In genomic region chr7:130225227-130225626, GRCm38 (mm10) we compare ENCODE assay signal across 21 mouse cellular contexts.
DNase-seq lines count a peak whose midpoint lies in the region; ATAC-seq and TF ChIP-seq lines count a peak whose summit lies in the region.
"Had no signal": no experiment of that assay in that cellular context is flagged by ENCODE, and none has a peak within 500 bp of the region (broad histone marks: within the 10 kb centered on the region; RNA-seq: fewer than 3 reads in every experiment).

No protein-coding gene starts in this region.

- no peak overlapping the region for H3K4me3 ChIP-seq in intestine, embryonic 15.5 days (replicated peaks)
- no peak overlapping the region for H3K4me3 ChIP-seq in intestine, postnatal 0 days (ENCODE audit: low read depth, low read length)
- H3K4me3 ChIP-seq in liver, embryonic 11.5 days (ENCODE audit: low read depth, low read length) = no peak overlapping the region
- H3K4me3 ChIP-seq in liver, embryonic 14.5 days (ENCODE audit: insufficient read depth in 1 of 2, low read depth in 2 of 2, low read length in 2 of 2) = no peak overlapping the region
- H3K4me3 ChIP-seq in liver, postnatal 0 days (ENCODE audit: low read depth, low read length) = no peak overlapping the region
- no peak overlapping the region for H3K4me3 ChIP-seq in midbrain, embryonic 10.5 days
- H3K4me3 ChIP-seq in midbrain, embryonic 14.5 days (replicated peaks; ENCODE audit: low read depth, low read length) = no peak overlapping the region
- H3K4me3 ChIP-seq: embryonic facial prominence, embryonic 12.5 days; embryonic facial prominence, embryonic 15.5 days; forebrain, embryonic 15.5 days had no signal

- H3K4me2 ChIP-seq in intestine, embryonic 15.5 days (replicated peaks) = no peak overlapping the region
- no peak overlapping the region for H3K4me2 ChIP-seq in intestine, postnatal 0 days (replicated peaks; ENCODE audit: low read depth)
- H3K4me2 ChIP-seq in liver, embryonic 11.5 days = no peak overlapping the region
- H3K4me2 ChIP-seq in liver, embryonic 14.5 days (ENCODE audit: low read depth) = no peak overlapping the region
- H3K4me2 ChIP-seq in liver, postnatal 0 days (ENCODE audit: low read depth, low read length) = no peak overlapping the region
- H3K4me2 ChIP-seq in midbrain, embryonic 14.5 days (ENCODE audit: low read length) = no peak overlapping the region
- H3K4me2 ChIP-seq: embryonic facial prominence, embryonic 12.5 days; embryonic facial prominence, embryonic 15.5 days; forebrain, embryonic 15.5 days; hindbrain, embryonic 14.5 days had no signal

- H3K4me1 ChIP-seq in intestine, embryonic 15.5 days (replicated peaks) = peaks cover 29% of the 10 kb centered on the region
- H3K4me1 ChIP-seq in intestine, postnatal 0 days (replicated peaks; ENCODE audit: control insufficient read depth, insufficient read depth, low read length) = peaks cover 5% of the 10 kb centered on the region; the same call in 1 of the 2 replicates
- peaks cover 3% of the 10 kb centered on the region; the same call in 1 of the 2 replicates for H3K4me1 ChIP-seq in liver, embryonic 11.5 days (replicated peaks; ENCODE audit: control insufficient read depth, insufficient read depth, low read length)
- peaks cover 0 to 17% of the 10 kb centered on the region in 2 experiments; a peak in 3 of 4 replicates for H3K4me1 ChIP-seq in liver, embryonic 14.5 days (replicated peaks; ENCODE audit: control insufficient read depth in 2 of 2, insufficient read depth in 2 of 2, low read length in 1 of 2)
- H3K4me1 ChIP-seq in liver, postnatal 0 days (ENCODE audit: insufficient read depth) = peaks cover 18% of the 10 kb centered on the region
- H3K4me1 ChIP-seq in midbrain, embryonic 10.5 days = peaks cover 53% of the 10 kb centered on the region
- 0 out of 2 replicates have a peak, but pooled peaks cover 10% of the 10 kb centered on the region for H3K4me1 ChIP-seq in midbrain, embryonic 14.5 days (ENCODE audit: control insufficient read depth, insufficient read depth, low read length)

- TF ChIP-seq EP300 in liver, embryonic 14.5 days (IDR thresholded peaks at IDR 0.05; ENCODE audit: low read depth) = no peak
- peak; percentile 73 for TF ChIP-seq EP300 in liver, postnatal 0 days (IDR thresholded peaks at IDR 0.05; ENCODE audit: low read depth)

- H3K9me3 ChIP-seq in intestine, embryonic 15.5 days = no peaks in the 10 kb centered on the region
- H3K9me3 ChIP-seq in intestine, postnatal 0 days (ENCODE audit: control insufficient read depth) = no peaks in the 10 kb centered on the region
- no peaks in the 10 kb centered on the region for H3K9me3 ChIP-seq in liver, embryonic 11.5 days (ENCODE audit: control insufficient read depth, low read length)
- H3K9me3 ChIP-seq in liver, embryonic 14.5 days (ENCODE audit: control insufficient read depth, low read length) = no peaks in the 10 kb centered on the region
- no peaks in the 10 kb centered on the region for H3K9me3 ChIP-seq in liver, postnatal 0 days (ENCODE audit: low read length)
- H3K9me3 ChIP-seq in midbrain, embryonic 10.5 days (replicated peaks) = no peaks in the 10 kb centered on the region
- no peaks in the 10 kb centered on the region for H3K9me3 ChIP-seq in midbrain, embryonic 14.5 days (ENCODE audit: control insufficient read depth, low read length)
- H3K9me3 ChIP-seq: embryonic facial prominence, embryonic 12.5 days; embryonic facial prominence, embryonic 15.5 days; forebrain, embryonic 15.5 days had no signal

- ATAC-seq in intestine, embryonic 15.5 days = 0 out of 2 replicates have a peak, but pooled peaks have one; percentile 14
- no peak for ATAC-seq in intestine, postnatal 0 days
- ATAC-seq in liver, embryonic 11.5 days (replicated peaks; ENCODE audit: low FRiP score) = peak; percentile 60
- ATAC-seq in liver, embryonic 14.5 days (ENCODE audit: insufficient read depth) = peak; percentile 70; the same call in 1 of the 2 replicates
- ATAC-seq in liver, postnatal 0 days = peak; percentile 79
- ATAC-seq in midbrain, embryonic 14.5 days (ENCODE audit: low FRiP score, low TSS enrichment) = no peak
- ATAC-seq: activated CD4-positive, CD25-positive, alpha-beta regulatory T cell, adult 4 months; forebrain, embryonic 15.5 days; hindbrain, postnatal 0 days had no signal

- no peak overlapping the region for H3K9ac ChIP-seq in intestine, embryonic 15.5 days
- H3K9ac ChIP-seq in intestine, postnatal 0 days (ENCODE audit: low read depth, low read length) = no peak overlapping the region
- no peak overlapping the region for H3K9ac ChIP-seq in liver, embryonic 11.5 days (ENCODE audit: low read depth, low read length)
- no peak overlapping the region for H3K9ac ChIP-seq in liver, embryonic 14.5 days (replicated peaks)
- no peak overlapping the region for H3K9ac ChIP-seq in liver, postnatal 0 days (replicated peaks)
- no peak overlapping the region for H3K9ac ChIP-seq in midbrain, embryonic 14.5 days (replicated peaks; ENCODE audit: low read length)
- H3K9ac ChIP-seq: embryonic facial prominence, embryonic 12.5 days; embryonic facial prominence, embryonic 15.5 days; forebrain, embryonic 15.5 days; hindbrain, embryonic 14.5 days had no signal

- H3K27me3 ChIP-seq in intestine, embryonic 15.5 days (replicated peaks) = no peaks in the 10 kb centered on the region
- no peaks in the 10 kb centered on the region for H3K27me3 ChIP-seq in intestine, postnatal 0 days (replicated peaks; ENCODE audit: control insufficient read depth, insufficient read depth, low read length)
- H3K27me3 ChIP-seq in liver, embryonic 11.5 days (replicated peaks; ENCODE audit: control insufficient read depth, insufficient read depth, low read length) = no peaks in the 10 kb centered on the region
- no peaks in the 10 kb centered on the region for H3K27me3 ChIP-seq in liver, embryonic 14.5 days (ENCODE audit: control insufficient read depth, insufficient read depth, low read length)
- no peaks in the 10 kb centered on the region for H3K27me3 ChIP-seq in liver, postnatal 0 days (ENCODE audit: insufficient read depth, low read length)
- no peaks in the 10 kb centered on the region for H3K27me3 ChIP-seq in midbrain, embryonic 10.5 days (ENCODE audit: low read depth, poor library complexity, severe bottlenecking)
- no peaks in the 10 kb centered on the region for H3K27me3 ChIP-seq in midbrain, embryonic 14.5 days (ENCODE audit: control insufficient read depth, insufficient read depth, low read length)
- H3K27me3 ChIP-seq: embryonic facial prominence, embryonic 12.5 days; embryonic facial prominence, embryonic 15.5 days; forebrain, embryonic 15.5 days had no signal

- peak; percentile 32 for DNase-seq in liver, embryonic 11.5 days (ENCODE audit: low spot score)
- DNase-seq in liver, embryonic 14.5 days (ENCODE audit: low read depth in 3 of 3, low spot score in 3 of 3) = peak in 1 of 3 experiments; percentile 10
- DNase-seq in liver, postnatal 0 days = no peak
- no peak for DNase-seq in midbrain, embryonic 10.5 days (ENCODE audit: low spot score)
- DNase-seq in midbrain, embryonic 14.5 days = no peak
- no peak for DNase-seq in left cerebral cortex, adult 11 months (ENCODE audit: low spot score)
- DNase-seq: adrenal gland, postnatal 10 days; adrenal gland, postnatal 36 days; cerebellum, adult 18-20 months; cerebellum, adult 9-10 months; cerebellum, postnatal 14 days; gastrocnemius, postnatal 25 days; heart, adult 18-20 months had no signal

- TF ChIP-seq CTCF in intestine, postnatal 0 days (IDR thresholded peaks at IDR 0.05; ENCODE audit: low read depth) = no peak
- no peak for TF ChIP-seq CTCF in liver, embryonic 14.5 days (IDR thresholded peaks at IDR 0.05; ENCODE audit: low read depth)
- TF ChIP-seq CTCF in liver, postnatal 0 days (IDR thresholded peaks at IDR 0.05; ENCODE audit: low read depth) = no peak

- 90% methylated on average over 3 of the region's 3 CpGs for WGBS in intestine, embryonic 15.5 days
- 79% methylated on average over 3 of the region's 3 CpGs for WGBS in intestine, postnatal 0 days
- WGBS in liver, embryonic 11.5 days = 69% methylated on average over 3 of the region's 3 CpGs
- WGBS in liver, embryonic 14.5 days (ENCODE audit: insufficient replicate concordance) = 69% methylated on average over 3 of the region's 3 CpGs
- 51% methylated on average over 3 of the region's 3 CpGs for WGBS in liver, postnatal 0 days (ENCODE audit: insufficient replicate concordance)
- WGBS in midbrain, embryonic 10.5 days = 84% methylated on average over 3 of the region's 3 CpGs
- 80% methylated on average over 3 of the region's 3 CpGs for WGBS in midbrain, embryonic 14.5 days

- 0 out of 2 replicates have a peak, but pooled peaks cover 4% of the 10 kb centered on the region for H3K36me3 ChIP-seq in intestine, embryonic 15.5 days
- H3K36me3 ChIP-seq in intestine, postnatal 0 days (ENCODE audit: control insufficient read depth, insufficient read depth) = no peaks in the 10 kb centered on the region
- H3K36me3 ChIP-seq in liver, embryonic 11.5 days (ENCODE audit: control insufficient read depth, insufficient read depth, low read length) = no peaks in the 10 kb centered on the region
- no peaks in the 10 kb centered on the region for H3K36me3 ChIP-seq in liver, embryonic 14.5 days (replicated peaks; ENCODE audit: control insufficient read depth, insufficient read depth, low read depth)
- H3K36me3 ChIP-seq in liver, postnatal 0 days (replicated peaks; ENCODE audit: insufficient read depth, low read length) = no peaks in the 10 kb centered on the region
- peaks cover 71% of the 10 kb centered on the region for H3K36me3 ChIP-seq in midbrain, embryonic 10.5 days
- no peaks in the 10 kb centered on the region for H3K36me3 ChIP-seq in midbrain, embryonic 14.5 days (ENCODE audit: control insufficient read depth, insufficient read depth, low read length)
- H3K36me3 ChIP-seq: forebrain, embryonic 15.5 days had no signal

- H3K27ac ChIP-seq in intestine, embryonic 15.5 days = no peak overlapping the region
- no peak overlapping the region for H3K27ac ChIP-seq in intestine, postnatal 0 days (ENCODE audit: low read depth, low read length)
- H3K27ac ChIP-seq in liver, embryonic 11.5 days (ENCODE audit: low read depth, low read length) = no peak overlapping the region; the same call in 1 of the 2 replicates
- no peak overlapping the region for H3K27ac ChIP-seq in liver, embryonic 14.5 days
- H3K27ac ChIP-seq in liver, postnatal 0 days (ENCODE audit: low read depth) = peak overlapping the region; percentile 76
- no peak overlapping the region for H3K27ac ChIP-seq in midbrain, embryonic 10.5 days (replicated peaks)
- no peak overlapping the region for H3K27ac ChIP-seq in midbrain, embryonic 14.5 days (replicated peaks; ENCODE audit: low read depth, low read length)
- H3K27ac ChIP-seq: embryonic facial prominence, embryonic 12.5 days; forebrain, embryonic 15.5 days; hindbrain, embryonic 14.5 days; hindbrain, postnatal 0 days had no signal

Comparison
In these comparisons a context has a peak if more than half of its experiments do, and no peak if none do; other contexts are left out.
1. ATAC-seq: peak in intestine, embryonic 15.5 days (single experiment), liver, embryonic 11.5 days (single experiment), liver, embryonic 14.5 days (single experiment) and liver, postnatal 0 days (single experiment); none in intestine, postnatal 0 days (single experiment) and midbrain, embryonic 14.5 days (single experiment).